Mouse (Mus musculus) liver, postnatal 0 days (tissue): ENCODE measurements around the gene Sdhaf1. TPM values are rescaled to one million over a fixed set of nuclear protein-coding genes. Genes with fewer than 3 reads are reported as not detected.

ENCODE experiments used
- ATAC-seq: fragments of 200-750 bp; cut with Nextera tagmentation; 2 replicates; pipeline ENCODE4 v1.8.0; 2017; ENCODE audit warnings: mild to moderate bottlenecking, moderate library complexity
- DNase-seq: peaks from one replicate; pipeline ENCODE4 v3.0.0-alpha.2; 2016
- H3K27ac ChIP-seq: fragments of 300-500 bp; sonication (generic); 2 replicates; pipeline ENCODE4 v1.5.1; 2014; ENCODE audit warnings: antibody characterized with exemption, moderate library complexity, mild to moderate bottlenecking, low read depth
- H3K27me3 ChIP-seq: fragments of 300-500 bp; sonication (generic); 2 replicates; pipeline ENCODE4 v1.6.1; 2014; ENCODE audit warnings: low read length, control low read depth, mixed read lengths; ENCODE audit not compliant: insufficient read depth
- H3K36me3 ChIP-seq: fragments of 300-500 bp; sonication (generic); replicated peaks from 2 replicates; pipeline ENCODE4 v1.6.1; 2014; ENCODE audit warnings: mild to moderate bottlenecking, control low read depth, low read length, moderate library complexity, mixed read lengths; ENCODE audit not compliant: insufficient read depth
- H3K4me1 ChIP-seq: fragments of 300-500 bp; sonication (generic); 2 replicates; pipeline ENCODE4 v1.6.1; 2014; ENCODE audit warnings: antibody characterized with exemption, mild to moderate bottlenecking, control low read depth; ENCODE audit not compliant: insufficient read depth
- H3K4me2 ChIP-seq: fragments of 300-500 bp; sonication (generic); 2 replicates; pipeline ENCODE4 v1.6.1; 2014; ENCODE audit warnings: low read depth, mild to moderate bottlenecking, low read length, moderate library complexity, mixed read lengths
- H3K4me3 ChIP-seq: fragments of 300-500 bp; sonication (generic); 2 replicates; pipeline ENCODE4 v1.5.1; 2014; ENCODE audit warnings: low read depth, low read length
- H3K9ac ChIP-seq: fragments of 300-500 bp; sonication (generic); replicated peaks from 2 replicates; pipeline ENCODE4 v1.6.1; 2014; ENCODE audit warnings: mild to moderate bottlenecking, moderate library complexity
- H3K9me3 ChIP-seq: fragments of 300-500 bp; sonication (generic); 2 replicates; pipeline ENCODE4 v1.6.1; 2016; ENCODE audit warnings: mild to moderate bottlenecking, control low read depth, low read length, mixed read lengths
- CTCF ChIP-seq: sonication (generic); IDR thresholded peaks from 2 replicates; pipeline ENCODE4 v1.5.1; 2016; ENCODE audit warnings: antibody characterized with exemption, low read depth
- EP300 ChIP-seq: IDR thresholded peaks from 2 replicates; pipeline ENCODE4 v1.6.1; 2016; ENCODE audit warnings: antibody characterized with exemption, low read depth, mild to moderate bottlenecking
- WGBS: fragments of 180-500 bp; shearing (Covaris S2); extraction: QIAGEN DNeasy Blood & Tissue Kit; methylation state at CpG from one replicate; pipeline ENCODE4 v1.1.7; 2014; ENCODE audit not compliant: insufficient replicate concordance; 5-methylcytosine and 5-hydroxymethylcytosine counted together
- polyA plus RNA-seq: library from polyadenylated mRNA; unstranded; fragments of >200 nt; fragmentation: Nextera tagmentation; extraction: Ambion mirVana; gene quantifications from 2 replicates; pipeline ENCODE4 v1.2.1, GENCODE M21; 2015

Sdhaf1 gene
- polyA plus RNA-seq, 1 experiment from 2014 or later: 14.0 TPM

DNA sequence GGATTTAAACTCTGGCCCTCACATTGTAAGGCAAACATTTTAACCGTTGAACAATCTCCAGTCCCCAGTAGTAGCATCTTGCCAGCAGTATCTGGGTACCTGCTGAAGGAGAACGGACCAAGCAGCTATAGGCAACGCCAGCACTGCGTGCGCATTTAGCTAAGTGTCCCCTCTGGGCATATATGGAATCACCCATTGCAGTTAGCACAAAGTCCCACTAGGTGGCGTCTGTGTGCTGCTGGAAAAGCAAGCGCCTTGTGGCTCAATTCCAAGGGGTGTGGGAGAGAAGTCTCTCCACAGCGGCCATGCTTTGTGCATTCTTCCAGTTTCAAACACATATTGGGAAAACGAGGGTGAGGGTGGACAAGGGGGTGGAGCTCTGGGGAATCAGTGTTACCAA lies 12.7 kb upstream of the Sdhaf1 start:
- no peaks in the 10 kb centered on the region for H3K9me3 ChIP-seq
- TF ChIP-seq CTCF (peak; percentile 91), EP300 (no peak)

DNA sequence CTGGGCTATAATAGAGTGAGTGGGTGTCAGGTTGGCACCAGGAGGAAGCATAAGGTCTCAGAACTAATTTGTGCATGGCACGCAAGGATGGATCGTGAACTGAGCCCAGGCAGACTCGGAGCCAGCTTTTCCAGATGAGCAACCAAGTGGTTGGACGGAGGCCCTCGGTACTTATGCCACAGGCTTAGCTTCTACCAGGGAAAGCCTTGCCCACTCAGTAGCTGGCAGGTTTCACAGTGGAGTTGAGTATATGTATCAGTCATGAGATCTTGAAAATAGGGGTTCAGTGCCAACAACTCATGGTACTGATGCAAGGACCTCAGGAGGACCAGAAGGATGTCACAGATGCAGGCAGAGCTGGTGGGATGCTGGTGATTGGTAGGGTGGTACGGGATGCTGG lies 12.0 kb upstream of the Sdhaf1 start:
- TF ChIP-seq EP300 (no peak), CTCF (no peak)
- H3K27me3 ChIP-seq: peaks cover 10% of the 10 kb centered on the region; the same call in 1 of the 2 replicates
- H3K9ac ChIP-seq: no peak overlapping the region

More for the DNA sequence above, 12.7 kb upstream of the Sdhaf1 start:
- DNase-seq (peak; percentile 86), ATAC-seq (peak; percentile 49; the same call in 1 of the 2 replicates)
- H3K27me3 ChIP-seq: peaks cover 10% of the 10 kb centered on the region; the same call in 1 of the 2 replicates
- H3K4me2 ChIP-seq: no peak overlapping the region
- peaks cover 8% of the 10 kb centered on the region for H3K4me1 ChIP-seq
- no peak overlapping the region for H3K4me3 ChIP-seq
- no peak overlapping the region for H3K9ac ChIP-seq
- WGBS: 3% methylated on average over 9 of the region's 9 CpGs
- H3K36me3 ChIP-seq: no peaks in the 10 kb centered on the region
- no peak overlapping the region for H3K27ac ChIP-seq

DNA sequence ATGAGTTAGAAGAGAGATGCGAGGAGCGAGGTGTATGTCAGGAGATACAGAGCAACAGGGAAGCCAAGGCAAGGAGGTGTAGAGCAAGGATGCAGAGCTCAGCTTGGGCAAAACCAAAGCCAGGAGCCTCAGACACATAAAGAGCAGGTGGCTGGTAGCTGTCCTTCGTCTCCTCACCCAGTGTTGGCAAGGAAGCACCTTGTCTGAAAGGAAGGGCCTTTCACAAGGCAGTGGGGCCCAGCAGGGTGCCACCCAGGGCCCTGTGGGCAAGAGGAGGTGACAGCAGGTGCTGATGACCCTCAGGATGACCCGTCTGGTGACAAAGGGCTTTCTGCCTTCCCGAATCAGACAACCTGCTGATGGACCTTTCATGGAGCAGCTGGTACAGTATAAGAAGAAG lies 10.9 kb upstream of the Sdhaf1 start:
- Histone ChIP-seq H3K27ac (no peak overlapping the region), H3K9me3 (no peaks in the 10 kb centered on the region), H3K27me3 (peaks cover 10% of the 10 kb centered on the region; the same call in 1 of the 2 replicates), H3K36me3 (no peaks in the 10 kb centered on the region), H3K4me1 (peaks cover 8% of the 10 kb centered on the region), H3K9ac (no peak overlapping the region), H3K4me2 (no peak overlapping the region), H3K4me3 (no peak overlapping the region)
- TF ChIP-seq CTCF (no peak), EP300 (no peak)
- 49% methylated on average over 5 of the region's 5 CpGs for WGBS
- no peak for DNase-seq
- ATAC-seq: no peak

More for the DNA sequence above, 12.0 kb upstream of the Sdhaf1 start:
- WGBS: 77% methylated on average over 6 of the region's 6 CpGs
- H3K4me2 ChIP-seq: no peak overlapping the region
- DNase-seq (no peak), ATAC-seq (no peak)
- H3K4me1 ChIP-seq: peaks cover 8% of the 10 kb centered on the region
- H3K27ac ChIP-seq: no peak overlapping the region
- H3K36me3 ChIP-seq: no peaks in the 10 kb centered on the region
- no peaks in the 10 kb centered on the region for H3K9me3 ChIP-seq
- no peak overlapping the region for H3K4me3 ChIP-seq

DNA sequence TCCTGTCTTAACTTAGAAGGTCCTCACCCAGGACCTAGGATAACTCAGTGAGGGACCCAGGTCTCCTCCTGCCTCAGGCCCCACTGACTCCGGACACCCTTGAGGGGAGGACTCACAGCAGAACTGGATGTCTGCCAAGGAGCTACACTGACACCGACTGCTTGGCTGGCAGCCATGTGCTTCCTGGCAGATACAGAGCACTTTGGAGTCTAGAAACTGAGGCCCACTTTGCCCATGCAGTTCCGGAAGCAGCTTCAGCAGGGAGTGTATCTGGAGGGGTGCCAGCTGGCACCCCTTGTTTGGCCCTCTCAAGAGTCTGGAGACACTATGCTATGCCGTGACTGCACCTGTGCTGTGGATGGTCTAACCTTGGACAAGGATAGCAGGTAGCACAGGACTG lies 9.7 kb upstream of the Sdhaf1 start:
- Histone ChIP-seq H3K4me3 (no peak overlapping the region), H3K9me3 (no peaks in the 10 kb centered on the region), H3K36me3 (no peaks in the 10 kb centered on the region), H3K9ac (no peak overlapping the region), H3K4me2 (no peak overlapping the region), H3K27ac (no peak overlapping the region), H3K27me3 (peaks cover 10% of the 10 kb centered on the region; the same call in 1 of the 2 replicates), H3K4me1 (peaks cover 8% of the 10 kb centered on the region)
- DNase-seq (peak; percentile 72), ATAC-seq (no peak)
- TF ChIP-seq CTCF (no peak), EP300 (no peak)
- 13% methylated on average over 4 of the region's 4 CpGs for WGBS

GRCm38 (mm10) chr7:30332622-30333259 lies 9.0 kb upstream of the Sdhaf1 start:
- ATAC-seq (no peak), DNase-seq (no peak)
- Histone ChIP-seq H3K27ac (no peak overlapping the region), H3K4me2 (no peak overlapping the region), H3K4me3 (no peak overlapping the region), H3K9ac (no peak overlapping the region), H3K27me3 (peaks cover 10% of the 10 kb centered on the region; the same call in 1 of the 2 replicates), H3K4me1 (peaks cover 8% of the 10 kb centered on the region), H3K36me3 (no peaks in the 10 kb centered on the region), H3K9me3 (no peaks in the 10 kb centered on the region)
- no peak for TF ChIP-seq CTCF
- no peak for TF ChIP-seq EP300
- WGBS: 43% methylated on average over 18 of the region's 18 CpGs

DNA sequence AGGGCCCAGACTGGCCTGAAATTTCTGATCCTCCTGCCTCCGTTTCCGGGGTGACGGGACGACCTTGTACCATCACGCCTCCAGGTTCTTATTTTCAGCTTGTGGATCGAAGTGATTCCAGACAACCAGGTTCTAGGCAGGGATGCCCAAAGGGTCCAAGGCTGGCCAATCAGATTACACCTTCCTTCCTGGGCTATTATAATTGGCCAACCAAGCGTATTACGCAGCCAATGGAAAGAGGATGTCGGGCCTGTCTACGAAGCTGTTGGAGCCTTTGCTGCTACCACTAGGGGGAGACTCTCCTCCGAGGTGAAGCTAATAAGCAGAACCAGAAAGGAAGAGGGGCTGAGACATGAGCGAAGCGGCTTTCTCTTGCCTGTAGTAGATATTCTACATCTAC lies 8.2 kb upstream of the Sdhaf1 start:
- no peak overlapping the region for H3K27ac ChIP-seq
- no peak overlapping the region for H3K4me2 ChIP-seq
- H3K4me1 ChIP-seq: peaks cover 8% of the 10 kb centered on the region
- TF ChIP-seq EP300 (no peak), CTCF (peak; percentile 91)
- H3K4me3 ChIP-seq: no peak overlapping the region
- H3K9ac ChIP-seq: no peak overlapping the region
- peak; percentile 86 for ATAC-seq
- H3K9me3 ChIP-seq: no peaks in the 10 kb centered on the region
- DNase-seq: peak; percentile 76
- whole genome bisulfite sequencing: 9% methylated on average over 13 of the region's 13 CpGs
- H3K27me3 ChIP-seq: peaks cover 10% of the 10 kb centered on the region; the same call in 1 of the 2 replicates
- no peaks in the 10 kb centered on the region for H3K36me3 ChIP-seq
